Mouse (Mus musculus): Measurements from ENCODE around the gene Bdh2.

The Bdh2 gene

DNA sequence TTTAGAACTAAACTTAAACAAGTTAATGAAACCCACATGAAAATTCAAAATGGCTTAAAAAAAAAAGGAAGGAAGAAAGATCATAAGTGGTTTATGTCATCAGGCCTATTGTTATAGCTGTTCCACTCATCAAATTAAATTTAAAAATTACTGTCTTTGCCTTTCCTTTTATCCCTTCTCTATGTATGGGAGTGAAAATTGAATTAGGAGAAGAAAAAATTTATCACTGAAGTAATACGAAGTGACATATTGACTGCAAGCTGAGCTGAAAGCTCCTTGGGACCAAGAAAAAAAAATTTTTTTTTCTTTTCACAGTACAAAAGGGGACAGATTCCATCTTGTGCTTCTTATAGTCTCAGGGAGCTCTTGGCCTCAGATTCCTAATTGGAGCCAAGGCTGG is 14.5 kb downstream of the Bdh2 start:
- DNase-seq (ENCODE audit: extremely low read depth, low read depth, low spot score) = no peak

DNA sequence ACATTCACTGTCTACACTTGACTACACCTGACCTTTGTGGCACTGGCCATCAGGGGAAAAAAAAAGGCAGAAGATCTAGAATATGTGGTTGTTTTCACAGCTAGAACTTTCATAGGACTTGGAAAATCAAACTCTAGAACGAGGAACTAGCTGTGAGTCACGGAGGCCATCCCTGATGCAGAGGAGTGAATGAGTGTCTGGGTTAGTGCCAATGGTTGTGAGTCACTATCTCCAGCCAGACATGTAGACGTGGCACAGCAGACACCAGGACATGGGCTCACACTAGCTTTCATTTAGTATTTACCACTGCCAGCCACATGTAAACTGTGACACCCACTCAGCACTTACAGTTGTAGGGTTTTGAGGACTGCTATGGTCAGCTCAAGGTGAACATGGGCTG is 17.5 kb downstream of the Bdh2 start:
- no peak for DNase-seq (ENCODE audit: extremely low read depth, low read depth, low spot score)

DNA sequence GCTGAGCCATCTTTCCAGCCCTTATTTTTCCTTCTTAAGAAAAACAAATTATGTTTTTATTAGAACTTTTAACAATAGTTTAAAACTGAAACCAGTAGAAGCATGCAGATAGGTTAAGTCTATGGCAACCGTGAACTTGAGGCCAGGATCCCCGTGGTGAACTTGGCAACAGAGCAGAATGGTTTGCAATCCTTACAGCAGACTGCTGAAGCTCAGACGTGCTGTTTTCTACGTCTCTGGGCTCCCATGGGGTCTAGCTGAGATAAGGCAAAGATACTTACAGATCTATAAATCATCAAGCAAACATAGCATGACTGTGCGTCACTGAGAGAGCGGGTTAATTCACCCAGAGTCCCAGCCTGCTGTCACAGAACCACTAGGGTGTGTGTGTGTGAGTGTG is 19.1 kb downstream of the Bdh2 start:
- DNase-seq (ENCODE audit: extremely low read depth, low read depth, low spot score) = no peak

DNA sequence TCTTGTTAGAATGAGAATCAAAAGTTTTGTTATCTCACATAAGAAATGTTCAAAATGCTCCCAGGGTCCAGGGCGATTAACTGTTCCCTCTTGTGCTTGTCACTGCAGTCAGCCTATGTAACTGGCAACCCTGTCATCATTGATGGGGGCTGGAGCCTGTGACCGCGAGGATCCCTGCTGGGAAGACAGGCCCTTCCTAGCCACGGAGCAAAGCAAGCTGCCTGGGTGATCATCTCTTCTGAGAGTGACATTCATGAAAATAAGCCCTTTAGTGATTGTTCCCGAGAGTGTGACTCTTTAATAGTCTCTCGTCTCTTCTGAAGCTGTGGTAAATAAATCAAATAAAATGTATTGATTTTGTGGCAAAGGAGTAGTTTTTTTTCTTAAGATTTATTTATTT is 23.0 kb downstream of the Bdh2 start:
- no peak for DNase-seq (ENCODE audit: extremely low read depth, low read depth, low spot score)

DNA sequence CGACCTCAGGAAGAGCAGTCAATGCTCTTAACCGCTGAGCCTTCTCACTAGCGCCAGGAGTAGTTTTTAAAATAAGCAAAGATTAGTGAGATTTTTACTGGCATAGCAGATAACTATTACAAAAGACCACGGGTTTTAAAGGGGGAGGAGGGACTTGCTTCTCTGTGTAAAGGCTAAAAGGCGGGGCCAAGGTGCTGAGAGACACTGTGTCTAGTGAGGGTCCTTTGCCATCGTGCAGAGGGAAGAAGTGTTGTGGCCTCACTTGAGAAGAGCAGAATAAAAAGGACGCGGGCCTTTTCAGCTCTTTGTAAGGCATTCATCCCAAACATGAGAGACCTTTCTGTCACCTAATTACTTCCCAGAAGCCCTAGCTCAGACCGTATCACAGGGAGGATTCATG is 23.5 kb downstream of the Bdh2 start:
- no peak for DNase-seq (ENCODE audit: extremely low read depth, low read depth, low spot score)

DNA sequence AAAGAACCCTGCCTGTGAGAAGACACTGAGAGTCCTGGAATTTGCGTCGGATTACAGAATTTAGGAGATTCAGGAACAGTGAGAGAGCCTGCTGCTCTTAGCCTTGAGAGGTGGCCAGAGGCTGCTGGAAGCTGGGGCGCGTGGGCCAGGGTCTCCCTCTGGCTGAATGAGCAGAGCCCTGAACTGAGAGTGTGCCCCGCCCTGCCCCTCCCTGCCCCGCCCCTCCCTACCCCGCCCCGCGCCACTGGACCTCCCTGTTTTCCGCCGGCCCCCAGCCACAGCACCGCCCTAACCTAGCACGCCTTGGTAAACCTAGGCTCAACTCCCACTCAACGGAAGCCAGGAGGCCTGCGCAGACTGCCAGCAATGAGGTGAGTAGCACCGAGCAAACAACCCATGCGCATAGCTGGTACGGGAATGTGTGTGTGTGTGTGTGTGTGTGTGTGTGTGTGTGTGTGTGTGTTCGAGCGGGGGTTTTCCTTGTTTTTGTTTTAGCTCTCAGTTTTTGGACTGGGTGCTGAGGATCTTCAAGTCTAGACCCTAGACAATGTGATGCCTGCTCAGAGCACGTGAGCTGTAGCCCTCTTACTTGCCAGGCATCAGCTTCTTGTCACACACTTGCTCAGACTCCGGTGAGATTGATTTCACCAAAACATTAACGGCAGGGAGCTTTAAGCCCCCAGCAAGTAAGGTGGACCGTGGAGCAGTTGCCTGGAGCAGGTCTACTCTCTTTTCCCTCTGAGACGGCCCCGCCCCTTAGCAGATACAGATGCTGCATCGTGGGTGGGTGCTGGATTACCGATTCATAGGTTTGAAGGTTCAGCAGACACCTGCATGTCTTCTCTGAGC is 26.6 kb downstream of the Bdh2 start, which contains the start of gene Slc9b2:
Slc9b2 (plus strand) TSS at position 290 of the 849 bp plus-strand sequence.
- no peak for DNase-seq (ENCODE audit: extremely low read depth, low read depth, low spot score)

DNA sequence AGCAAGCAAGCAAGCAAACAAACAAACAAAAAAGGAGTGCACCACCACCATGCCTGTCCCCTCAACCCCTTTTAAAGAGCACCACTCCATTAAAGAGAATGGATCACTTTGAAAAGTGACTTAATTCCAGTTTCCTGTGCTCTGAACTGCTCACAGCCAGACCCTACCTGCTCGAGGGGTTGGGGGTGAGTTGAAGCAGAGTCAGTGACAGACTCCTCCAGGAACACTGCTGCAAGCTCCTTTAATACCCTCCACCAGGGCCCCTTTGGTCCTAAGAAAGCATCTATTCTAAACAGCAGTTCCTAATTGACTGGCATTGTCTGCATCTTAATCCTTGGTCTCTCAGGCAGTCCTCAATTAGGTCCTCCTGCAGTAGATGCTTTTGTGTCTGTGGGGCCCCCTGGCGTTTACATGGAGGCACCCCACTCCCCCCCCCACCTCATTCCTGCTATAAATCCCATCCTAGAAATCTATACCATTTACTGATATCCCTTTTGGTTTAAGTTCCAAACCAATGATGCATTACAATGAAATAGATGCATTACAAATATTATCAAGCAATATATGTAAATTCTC is 32.0 kb downstream of the Bdh2 start:
- no peak for DNase-seq (ENCODE audit: extremely low read depth, low read depth, low spot score)

DNA sequence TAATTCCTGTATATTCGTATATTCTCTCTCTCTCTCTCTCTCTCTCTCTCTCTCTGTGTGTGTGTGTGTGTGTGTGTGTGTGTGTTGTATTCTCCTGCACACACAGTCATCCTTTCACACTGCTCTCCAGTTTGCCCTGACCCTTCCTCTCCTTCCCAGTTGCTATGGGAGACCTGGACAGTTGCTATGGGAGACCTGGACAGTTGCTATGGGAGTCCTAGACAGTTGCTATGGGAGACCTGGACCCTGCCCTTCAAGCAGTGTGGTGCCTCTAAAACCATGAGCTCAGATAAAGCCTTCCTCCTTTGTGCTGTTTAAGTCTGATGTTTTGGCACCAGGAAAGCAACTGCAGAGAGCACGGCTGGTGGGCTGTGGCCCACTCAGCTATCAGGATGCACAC is 32.7 kb downstream of the Bdh2 start:
- no peak for DNase-seq (ENCODE audit: extremely low read depth, low read depth, low spot score)

DNA sequence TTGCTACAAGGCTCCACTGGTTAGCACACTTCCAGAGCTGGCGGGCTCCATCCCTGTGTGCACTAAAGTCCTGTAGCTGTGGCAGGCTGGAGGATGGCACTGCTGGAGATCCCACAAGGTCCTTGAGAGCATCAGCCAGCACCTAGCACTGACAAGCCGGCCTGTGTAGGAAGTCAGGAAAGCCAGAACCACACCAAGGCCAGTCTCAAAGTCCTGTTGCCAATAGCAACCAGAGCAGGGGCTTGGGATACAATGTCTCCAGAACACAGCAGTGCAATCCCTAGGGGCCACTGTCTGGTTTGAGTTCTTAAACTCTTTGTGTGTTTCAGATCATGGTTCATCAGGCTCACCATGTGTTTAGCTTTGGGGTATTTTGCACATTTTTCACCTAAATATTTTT is 33.8 kb downstream of the Bdh2 start:
- DNase-seq (ENCODE audit: extremely low read depth, low read depth, low spot score) = no peak

DNA sequence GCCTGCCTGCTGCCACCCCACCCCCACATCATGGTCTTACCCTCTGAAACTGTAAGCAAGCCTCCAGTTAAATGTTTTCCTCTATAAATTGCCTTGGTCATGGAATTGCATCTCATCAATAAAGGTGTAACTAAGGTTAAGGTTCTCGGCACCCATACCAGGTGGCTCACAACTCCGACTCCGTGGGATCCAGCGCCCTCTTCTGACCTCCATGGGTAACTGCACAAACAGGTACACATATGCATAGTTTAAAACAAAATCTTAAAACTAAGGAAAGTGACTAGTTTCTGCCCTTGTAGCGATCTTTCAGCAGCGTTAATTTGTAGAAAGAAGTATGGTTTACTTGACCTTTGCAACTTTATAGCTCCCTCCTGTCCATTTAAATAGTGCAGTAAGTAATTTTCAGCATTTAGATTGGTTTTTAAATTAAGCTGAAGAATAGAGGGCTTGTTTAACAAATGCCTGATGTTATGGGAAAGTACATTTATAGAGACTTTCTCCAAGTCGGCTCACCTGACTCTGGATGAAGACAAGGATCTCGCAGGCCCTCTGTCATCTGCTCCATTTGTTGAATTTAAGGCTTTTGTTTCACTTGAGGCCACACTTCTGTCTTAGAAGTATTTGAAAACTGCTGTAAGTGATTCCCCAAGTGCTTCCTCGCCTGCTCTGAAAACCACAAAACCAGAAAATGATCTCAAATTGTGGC is 34.9 kb downstream of the Bdh2 start:
- no peak for DNase-seq (ENCODE audit: extremely low read depth, low read depth, low spot score)

DNA sequence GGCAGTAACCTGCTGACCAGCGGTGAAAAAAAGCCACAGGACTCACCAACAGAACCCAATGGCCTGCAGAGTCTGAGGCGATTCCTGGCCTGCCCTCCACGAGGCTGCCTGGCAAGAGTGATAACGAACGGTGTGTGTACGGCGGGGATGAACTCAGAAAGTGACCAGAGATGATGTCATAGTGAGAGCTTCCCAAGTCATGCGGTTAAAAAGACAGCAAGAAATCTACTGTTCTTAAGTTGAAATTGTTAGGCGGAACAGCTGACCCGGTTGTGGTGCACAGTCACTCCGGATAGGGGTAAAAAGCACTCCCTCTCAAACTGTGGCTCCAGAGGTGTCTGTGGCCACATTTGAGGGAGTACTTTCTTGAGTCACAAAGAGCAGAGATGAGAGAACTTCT is 37.3 kb downstream of the Bdh2 start:
- no peak for DNase-seq (ENCODE audit: extremely low read depth, low read depth, low spot score)

DNA sequence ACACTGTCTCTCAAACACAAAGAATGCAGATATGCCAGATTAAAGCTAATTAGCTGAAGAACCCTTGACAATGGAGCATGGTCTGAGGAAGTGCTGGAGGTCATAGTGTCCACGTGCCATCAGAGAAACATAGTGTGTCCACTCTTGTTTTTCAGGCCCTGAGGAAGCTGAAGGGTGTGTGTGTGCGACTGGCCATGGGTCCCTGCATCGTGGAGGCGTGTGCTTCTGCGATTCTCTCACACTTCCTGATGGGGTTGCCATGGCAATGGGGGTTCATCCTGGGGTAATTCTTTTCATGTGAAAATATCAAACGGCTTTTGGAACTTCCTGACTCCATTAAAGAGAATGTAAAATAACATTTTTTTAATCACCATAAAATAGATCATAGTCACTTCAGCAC is 43.3 kb downstream of the Bdh2 start:
- DNase-seq (ENCODE audit: extremely low read depth, low read depth, low spot score) = no peak

DNA sequence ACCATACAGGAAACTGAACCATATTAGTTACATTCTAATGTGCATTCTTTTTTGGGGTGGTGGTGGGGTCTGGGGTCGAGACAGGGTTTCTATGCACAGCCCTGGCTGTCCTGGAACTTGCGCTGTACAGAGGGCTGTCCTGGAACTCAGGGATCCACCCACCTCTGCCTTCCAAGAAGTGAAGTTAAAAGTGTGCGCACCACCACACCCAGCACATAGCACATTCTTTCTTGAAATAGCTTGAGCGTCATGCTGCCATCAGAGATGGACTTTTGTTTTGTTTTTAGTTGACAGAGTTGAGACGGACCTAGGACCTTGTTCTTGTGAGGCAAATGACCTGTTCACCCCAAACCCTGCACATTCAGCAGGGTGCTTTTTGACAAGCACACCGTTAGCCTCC is 46.2 kb downstream of the Bdh2 start:
- no peak for DNase-seq (ENCODE audit: extremely low read depth, low read depth, low spot score)

DNA sequence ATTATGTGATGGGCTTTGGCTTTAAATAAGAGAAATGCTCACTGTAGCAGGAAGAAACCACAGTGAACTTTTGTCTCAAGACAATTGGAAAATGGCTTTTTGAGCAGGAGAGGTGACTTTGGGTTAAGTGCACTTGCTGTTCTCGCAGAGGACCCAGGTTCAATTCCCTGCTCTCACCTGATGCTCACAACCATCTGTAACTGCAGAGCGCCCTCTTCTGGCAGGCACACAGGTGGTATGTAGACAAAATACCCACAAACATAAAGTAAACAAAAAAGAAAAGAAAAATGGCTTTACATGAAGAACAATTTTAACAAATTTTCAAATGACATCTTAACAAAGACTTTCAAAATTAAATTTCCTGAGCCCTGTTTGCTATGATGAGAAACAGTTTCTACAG is 46.6 kb downstream of the Bdh2 start:
- no peak for DNase-seq (ENCODE audit: extremely low read depth, low read depth, low spot score)

DNA sequence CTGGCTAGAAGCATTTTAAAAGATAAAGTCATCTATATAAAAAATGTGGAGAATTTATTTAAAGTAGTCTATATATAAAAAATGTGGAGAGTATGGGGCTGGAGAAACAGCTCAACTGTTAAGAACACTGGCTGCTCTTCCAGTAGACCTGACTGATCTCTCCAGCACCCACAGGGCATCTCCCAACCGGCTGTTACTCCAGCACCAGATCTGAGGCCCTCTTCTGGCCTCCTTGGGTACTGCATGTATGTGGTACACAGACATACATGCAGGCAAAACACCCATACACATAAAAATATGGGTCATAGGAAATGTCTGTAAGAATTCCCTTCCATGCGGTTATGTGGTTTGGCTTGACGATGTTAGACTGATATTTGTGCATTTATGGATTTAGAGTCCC is 47.5 kb downstream of the Bdh2 start:
- no peak for DNase-seq (ENCODE audit: extremely low read depth, low read depth, low spot score)

DNA sequence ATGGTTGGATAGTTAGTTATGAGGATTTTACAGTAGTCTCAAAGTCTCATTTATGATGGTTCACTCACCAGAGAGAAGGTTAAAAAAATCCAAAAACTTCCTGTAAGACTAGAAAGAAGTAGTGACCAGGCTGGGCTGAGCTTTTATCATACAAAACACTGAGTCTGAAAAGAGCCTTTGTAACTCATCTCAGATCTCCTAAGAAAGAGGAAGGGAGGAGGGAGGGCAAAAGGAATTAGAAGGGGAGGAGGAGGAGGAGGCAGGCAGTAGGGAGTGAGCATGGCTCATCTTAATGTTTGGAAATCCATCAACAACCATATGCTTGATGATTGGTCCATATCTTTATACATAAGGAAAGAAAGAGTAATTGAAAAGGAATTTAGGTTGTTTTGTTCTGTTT is 51.7 kb downstream of the Bdh2 start:
- DNase-seq (ENCODE audit: extremely low read depth, low read depth, low spot score) = no peak

DNA sequence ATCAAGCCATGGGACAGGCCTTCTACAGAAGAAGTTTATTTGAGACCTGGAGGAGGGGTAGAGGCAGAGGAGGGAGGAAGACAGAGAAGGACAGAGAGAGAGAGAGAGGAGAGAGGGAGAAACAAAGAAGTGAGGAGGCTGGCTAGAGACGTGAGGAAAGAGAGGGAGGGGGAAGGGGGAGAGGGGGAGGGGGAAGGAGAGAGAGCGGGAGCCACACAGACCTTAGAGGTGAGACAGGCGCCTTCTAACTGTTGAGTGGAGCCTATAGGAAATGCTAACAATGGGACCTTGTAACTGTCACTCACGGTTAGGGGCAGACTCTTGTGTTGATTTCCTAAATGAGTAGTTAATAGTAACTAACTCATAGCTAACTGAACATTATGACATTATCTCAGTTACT is 52.7 kb downstream of the Bdh2 start:
- DNase-seq (ENCODE audit: extremely low read depth, low read depth, low spot score) = no peak

DNA sequence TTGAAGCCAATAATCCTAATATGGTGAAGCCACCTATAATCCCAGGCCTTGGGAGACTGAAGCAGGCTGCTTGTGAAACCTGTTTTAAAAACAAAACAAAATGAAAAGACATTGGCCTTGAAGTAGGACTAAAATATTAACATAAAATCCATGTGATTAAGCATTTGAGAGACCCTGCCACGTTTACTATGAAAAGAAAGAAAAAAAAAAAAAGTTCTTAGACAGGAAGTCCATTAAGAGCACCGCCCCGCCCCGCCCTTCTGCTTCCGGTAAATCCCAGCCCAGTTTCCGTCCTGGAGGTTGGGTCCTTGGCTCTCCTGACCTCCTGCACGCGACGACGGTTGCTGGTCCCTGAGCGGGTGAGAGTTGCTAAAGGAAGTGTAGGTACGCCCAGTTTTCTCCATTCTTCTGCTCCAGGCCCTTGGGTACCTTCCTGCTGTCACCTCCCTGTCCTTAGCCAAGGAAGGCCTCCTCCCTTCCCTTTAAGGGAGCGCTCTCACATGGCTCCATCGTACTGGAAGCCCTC is 66.8 kb downstream of the Bdh2 start, which contains the start of gene Slc9b1:
Slc9b1 (plus strand) TSS at position 291 of the 526 bp plus-strand sequence.
- DNase-seq (ENCODE audit: extremely low read depth, low read depth, low spot score) = no peak

DNA sequence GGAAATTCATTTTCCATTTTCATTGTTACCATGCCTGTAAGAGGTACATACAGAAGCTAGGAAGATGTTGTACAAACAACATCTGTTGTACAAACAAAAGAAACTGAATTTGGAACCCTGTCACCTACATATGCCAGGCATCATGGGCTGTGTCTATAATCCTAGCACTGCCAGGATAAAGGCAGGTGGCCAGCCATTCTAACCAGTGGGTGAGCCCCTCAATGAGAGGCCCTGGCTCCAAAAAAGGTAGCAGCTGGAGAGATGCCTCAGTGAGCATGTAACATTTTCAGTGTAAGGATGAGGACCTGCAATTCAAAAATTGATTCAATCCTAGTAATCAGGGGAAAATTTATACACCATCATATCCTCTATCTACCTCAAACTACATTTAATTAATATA is 68.0 kb downstream of the Bdh2 start:
- no peak for DNase-seq (ENCODE audit: extremely low read depth, low read depth, low spot score)

DNA sequence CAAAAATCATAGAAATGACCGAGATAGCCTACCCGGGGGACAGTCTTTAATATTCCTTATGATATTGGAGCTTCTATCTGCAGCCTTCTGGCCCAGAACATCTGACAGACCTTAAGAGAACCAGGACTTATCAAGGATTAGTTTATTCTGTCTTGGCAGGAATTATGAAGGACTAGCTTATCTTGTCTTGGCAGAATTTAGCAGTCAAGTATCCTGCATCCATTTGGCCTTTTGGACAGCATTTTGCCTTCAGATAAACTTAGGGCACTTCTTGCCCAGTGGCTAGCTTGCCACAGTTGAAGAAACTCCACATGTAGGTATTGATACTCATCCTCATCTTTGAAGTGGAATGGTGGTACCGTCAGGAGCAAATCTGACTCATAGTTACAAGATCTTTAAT is 70.8 kb downstream of the Bdh2 start:
- no peak for DNase-seq (ENCODE audit: extremely low read depth, low read depth, low spot score)

Data from fat pad, adult 2 months (tissue).